Mouse (Mus musculus) left cerebral cortex, adult 2 months (tissue): ENCODE measurements at regions not wholly inside any gene's neighbourhood (a gene's known extent, or its start where the extent isn't known, plus 50 kb on each side); places are given as distances from the start of the nearest gene placed in this dataset.

Experiments used
- DNase-seq, 2 experiments: peaks; one replicate each; pipeline ENCODE4 v3.0.0; 2021 to 2022; ENCODE audit warnings: low spot score in 2 of 2, mixed read lengths in 1 of 2; ENCODE audit errors: extremely low spot score in 1 of 2
- H3K27ac ChIP-seq: fragments of 200-600 bp; 2 replicates; pipeline ENCODE4 v1.8.1; 2022
- H3K4me3 ChIP-seq: fragments of 200-600 bp; 2 replicates; pipeline ENCODE4 v1.8.1; 2022
- CTCF ChIP-seq: fragments of 200-600 bp; IDR thresholded peaks from 2 replicates; pipeline ENCODE4 v1.8.1; 2022; ENCODE audit warnings: antibody characterized with exemption, mild to moderate bottlenecking, moderate library complexity
- intact Hi-C: fragments of 180-260 bp; cut with DNase I; formaldehyde crosslinking; loops from one replicate; pipeline ENCODE4 v1.15.1; 2025

- intact Hi-C loops = no loop called here
- Histone ChIP-seq H3K27ac (no peak overlapping the region), H3K4me3 (no peak overlapping the region)
- no peak for DNase-seq
- no peak for TF ChIP-seq CTCF
These were observed 961.4 kb downstream of the Mat2b start for GRCm38 (mm10) chr11:39733434-39734076.

- DNase-seq = no peak
- H3K27ac ChIP-seq = no peak overlapping the region
- no peak for TF ChIP-seq CTCF
- H3K4me3 ChIP-seq = no peak overlapping the region
- intact Hi-C loops = no loop called here
These were observed 971.4 kb downstream of the Mat2b start for GRCm38 (mm10) chr11:39723621-39724020.

- intact Hi-C loops = no loop called here
- H3K4me3 ChIP-seq = no peak overlapping the region
- no peak for TF ChIP-seq CTCF
- H3K27ac ChIP-seq = no peak overlapping the region
- DNase-seq = no peak
These were observed 1016.5 kb downstream of the Mat2b start for GRCm38 (mm10) chr11:39678521-39678920.

GRCm38 (mm10) chr11:39653595-39653994 is 1041.4 kb downstream of the Mat2b start:
- DNase-seq = no peak
- no peak for TF ChIP-seq CTCF

GRCm38 (mm10) chr11:39619356-39619755 is 1075.6 kb downstream of the Mat2b start:
- H3K4me3 ChIP-seq = no peak overlapping the region
- intact Hi-C loops = no loop called here
- DNase-seq = no peak
- TF ChIP-seq CTCF = no peak
- no peak overlapping the region for H3K27ac ChIP-seq

More at GRCm38 (mm10) chr11:39653595-39653994, 1041.4 kb downstream of the Mat2b start:
- Histone ChIP-seq H3K4me3 (no peak overlapping the region), H3K27ac (no peak overlapping the region)
- intact Hi-C loops = no loop called here

GRCm38 (mm10) chr11:39615843-39616242 is 1079.2 kb downstream of the Mat2b start:
- Histone ChIP-seq H3K27ac (no peak overlapping the region), H3K4me3 (no peak overlapping the region)
- intact Hi-C loops = no loop called here
- DNase-seq = no peak
- TF ChIP-seq CTCF = peak; percentile 41

- H3K4me3 ChIP-seq = no peak overlapping the region
- no peak overlapping the region for H3K27ac ChIP-seq
- TF ChIP-seq CTCF = no peak
- intact Hi-C loops = no loop called here
- no peak for DNase-seq
These were observed 1098.5 kb downstream of the Mat2b start for GRCm38 (mm10) chr11:39596479-39596878.

- Histone ChIP-seq H3K4me3 (peak overlapping the region; percentile 44), H3K27ac (0 out of 2 replicates have a peak overlapping the region, but pooled peaks have one; percentile 29)
- intact Hi-C loops = loop anchor here (1.0 to 5.0 kb wide), 4 partner anchors 513 to 1012 kb away; no protein-coding TSS in a partner anchor
- DNase-seq = peak; percentile 72 to 75
- peak; percentile 90 for TF ChIP-seq CTCF
These were observed 1106.2 kb downstream of the Mat2b start for GRCm38 (mm10) chr11:39588641-39589385.

- DNase-seq = no peak
- no peak overlapping the region for H3K27ac ChIP-seq
- H3K4me3 ChIP-seq = no peak overlapping the region
- intact Hi-C loops = no loop called here
- no peak for TF ChIP-seq CTCF
These were observed 1136.7 kb downstream of the Mat2b start for GRCm38 (mm10) chr11:39558287-39558686.

GRCm38 (mm10) chr11:39550066-39550465 is 1144.9 kb downstream of the Mat2b start:
- no peak for TF ChIP-seq CTCF
- Histone ChIP-seq H3K4me3 (no peak overlapping the region), H3K27ac (no peak overlapping the region)
- no peak for DNase-seq
- intact Hi-C loops = no loop called here

GRCm38 (mm10) chr11:39524866-39525649 is 1169.9 kb downstream of the Mat2b start:
- H3K27ac ChIP-seq = no peak overlapping the region
- no peak; the same call in 1 of the 2 replicates for TF ChIP-seq CTCF
- intact Hi-C loops = no loop called here

GRCm38 (mm10) chr11:39495253-39495652 is 1199.8 kb downstream of the Mat2b start:
- H3K27ac ChIP-seq = no peak overlapping the region
- DNase-seq = no peak
- TF ChIP-seq CTCF = no peak
- H3K4me3 ChIP-seq = no peak overlapping the region
- intact Hi-C loops = no loop called here

More at GRCm38 (mm10) chr11:39524866-39525649, 1169.9 kb downstream of the Mat2b start:
- H3K4me3 ChIP-seq = no peak overlapping the region
- no peak for DNase-seq
